Mouse (Mus musculus) heart, adult 2 months (tissue): ENCODE measurements around the gene Fbxl13.

Experiments used
- CTCF ChIP-seq: fragments of 200-600 bp; IDR thresholded peaks from 2 replicates; pipeline ENCODE4 v1.8.1; 2022; ENCODE audit warnings: antibody characterized with exemption, mild to moderate bottlenecking, moderate library complexity
- EP300 ChIP-seq: fragments of 200-500 bp; IDR thresholded peaks from 2 replicates; pipeline ENCODE4 v1.6.1; 2011; ENCODE audit warnings: low read depth, low read length, control low read depth; ENCODE audit not compliant: insufficient read depth
- POLR2A ChIP-seq: fragments of 200-500 bp; IDR thresholded peaks from 2 replicates; pipeline ENCODE4 v1.6.1; 2011; ENCODE audit warnings: mild to moderate bottlenecking, low read depth, low read length, control low read depth; ENCODE audit not compliant: insufficient read depth

GRCm38 (mm10) chr5:21680940-21681339, 35.5 kb upstream of the Fbxl13 start:
- TF ChIP-seq POLR2A (no peak), CTCF (no peak), EP300 (no peak)
